12 mouse cellular contexts compared by ENCODE assay signal in the genomic region with DNA sequence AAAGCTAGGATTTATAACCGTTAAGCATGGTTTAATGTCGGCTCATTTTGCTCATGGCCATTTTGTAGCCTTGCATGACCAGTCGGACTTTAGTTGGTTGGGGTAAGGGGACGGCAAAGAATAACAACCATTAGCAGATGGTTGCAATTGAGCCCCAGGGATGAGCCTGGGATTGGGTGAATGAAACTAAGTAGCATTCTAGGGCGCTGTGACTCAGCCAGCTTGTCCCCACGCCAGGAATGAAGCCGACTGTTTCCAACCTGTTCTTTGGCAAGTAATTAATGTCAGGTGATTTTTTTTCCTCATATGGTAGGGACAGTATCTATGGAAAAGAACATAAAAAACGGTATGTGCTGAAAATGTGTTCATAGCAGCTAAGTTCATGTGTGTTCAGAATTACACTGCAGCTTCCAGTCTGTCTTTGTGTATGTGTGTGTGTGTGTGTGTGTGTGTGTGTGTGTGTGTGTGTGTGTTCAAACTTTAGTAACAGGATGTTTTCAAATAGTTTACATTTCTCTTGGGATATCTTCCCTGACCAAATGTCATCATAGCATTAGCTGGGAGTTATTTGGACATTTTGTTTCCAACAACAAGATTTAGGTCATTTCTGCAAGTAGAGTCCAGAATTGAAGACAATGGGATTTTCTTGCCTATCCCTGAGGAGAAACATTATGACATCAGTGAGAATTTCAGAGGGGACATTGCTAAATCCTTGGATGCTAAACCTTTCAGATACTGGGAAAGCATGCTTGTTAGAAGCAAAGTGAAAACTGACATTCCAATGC.
DNase-seq lines count a peak whose midpoint lies in the region; ATAC-seq and TF ChIP-seq lines count a peak whose summit lies in the region.
"Had no signal": no experiment of that assay in that cellular context is flagged by ENCODE, and none has a peak within 500 bp of the region (broad histone marks: within the 10 kb centered on the region; RNA-seq: fewer than 3 reads in every experiment).

No protein-coding gene starts in this region.

- no peaks in the 10 kb centered on the region for H3K27me3 ChIP-seq in kidney, postnatal 0 days (ENCODE audit: insufficient read depth, low read length)
- H3K27me3 ChIP-seq in hindbrain, embryonic 16.5 days (replicated peaks; ENCODE audit: control insufficient read depth, insufficient read depth, low read length) = no peaks in the 10 kb centered on the region
- H3K27me3 ChIP-seq: hindbrain, embryonic 13.5 days; neural tube, embryonic 12.5 days had no signal

- H3K9me3 ChIP-seq in kidney, postnatal 0 days (replicated peaks; ENCODE audit: low read length) = no peaks in the 10 kb centered on the region
- no peaks in the 10 kb centered on the region for H3K9me3 ChIP-seq in hindbrain, embryonic 16.5 days (ENCODE audit: control insufficient read depth, low read length)
- H3K9me3 ChIP-seq: forebrain, embryonic 10.5 days; hindbrain, embryonic 13.5 days; neural tube, embryonic 12.5 days had no signal

- H3K9ac ChIP-seq in kidney, postnatal 0 days (ENCODE audit: low read depth, low read length) = no peak overlapping the region
- no peak overlapping the region for H3K9ac ChIP-seq in hindbrain, embryonic 16.5 days (ENCODE audit: low read depth, low read length)
- H3K9ac ChIP-seq: hindbrain, embryonic 13.5 days; neural tube, embryonic 12.5 days had no signal

- no peak for TF ChIP-seq CTCF in kidney, postnatal 0 days (IDR thresholded peaks at IDR 0.05; ENCODE audit: low read depth)

- WGBS in kidney, postnatal 0 days = 65% methylated on average over 8 of the region's 8 CpGs
- 77% methylated on average over 8 of the region's 8 CpGs for WGBS in hindbrain, embryonic 16.5 days

- no peaks in the 10 kb centered on the region for H3K4me1 ChIP-seq in kidney, postnatal 0 days (replicated peaks; ENCODE audit: insufficient read depth, low read length)
- H3K4me1 ChIP-seq in hindbrain, embryonic 16.5 days (ENCODE audit: control insufficient read depth, insufficient read depth, low read depth, low read length) = no peaks in the 10 kb centered on the region
- H3K4me1 ChIP-seq: forebrain, embryonic 10.5 days; hindbrain, embryonic 13.5 days; neural tube, embryonic 12.5 days had no signal

- no peak for ATAC-seq in kidney, postnatal 0 days (replicated peaks; ENCODE audit: low FRiP score, low read depth)
- no peak for ATAC-seq in hindbrain, embryonic 16.5 days

- H3K4me2 ChIP-seq in kidney, postnatal 0 days (ENCODE audit: low read length) = no peak overlapping the region
- H3K4me2 ChIP-seq in hindbrain, embryonic 16.5 days (ENCODE audit: low read length) = no peak overlapping the region
- H3K4me2 ChIP-seq: hindbrain, embryonic 13.5 days; neural tube, embryonic 12.5 days had no signal

- H3K36me3 ChIP-seq in kidney, postnatal 0 days (ENCODE audit: insufficient read depth, low read length) = no peaks in the 10 kb centered on the region
- H3K36me3 ChIP-seq in hindbrain, embryonic 16.5 days (ENCODE audit: control insufficient read depth, insufficient read depth, low read length) = no peaks in the 10 kb centered on the region
- H3K36me3 ChIP-seq: forebrain, embryonic 10.5 days; hindbrain, embryonic 13.5 days; neural tube, embryonic 12.5 days had no signal

- peak; percentile 61 for DNase-seq in kidney, postnatal 0 days (ENCODE audit: low spot score)
- DNase-seq in kidney, adult 11 months = no peak
- peak; percentile 81 for DNase-seq in adipocyte (ENCODE audit: low spot score)
- peak; percentile 68 for DNase-seq in cerebellum, adult 8-10 months
- DNase-seq in heart, adult 8-10 months (ENCODE audit: low spot score) = peak; percentile 75
- DNase-seq in urinary bladder, postnatal 10 days (ENCODE audit: low spot score) = no peak
- DNase-seq in yolk sac, embryonic 10.5 days (ENCODE audit: low spot score) = no peak
- DNase-seq: lung, postnatal 4 days had no signal

- no peak overlapping the region for H3K4me3 ChIP-seq in kidney, postnatal 0 days (replicated peaks; ENCODE audit: low read depth, low read length)
- H3K4me3 ChIP-seq in hindbrain, embryonic 16.5 days (ENCODE audit: low read length) = no peak overlapping the region
- H3K4me3 ChIP-seq: forebrain, embryonic 10.5 days; hindbrain, embryonic 13.5 days; neural tube, embryonic 12.5 days had no signal

- no peak overlapping the region for H3K27ac ChIP-seq in kidney, postnatal 0 days
- no peak overlapping the region for H3K27ac ChIP-seq in hindbrain, embryonic 16.5 days (ENCODE audit: low read depth, low read length)
- H3K27ac ChIP-seq: forebrain, embryonic 10.5 days; hindbrain, embryonic 13.5 days; neural tube, embryonic 12.5 days had no signal

Comparison
In these comparisons a context has a peak if more than half of its experiments do, and no peak if none do; other contexts are left out.
1. DNase-seq: peak in kidney, postnatal 0 days (single experiment), adipocyte (single experiment), cerebellum, adult 8-10 months (single experiment) and heart, adult 8-10 months (single experiment); none in kidney, adult 11 months (single experiment), urinary bladder, postnatal 10 days (single experiment) and yolk sac, embryonic 10.5 days (single experiment).